Mouse (Mus musculus) NIH3T3 (cell line): ENCODE data around the gene Cdc42ep1.

Source experiments
- DNase-seq: peaks from one replicate; pipeline ENCODE4 v3.0.0-alpha.2; 2012; ENCODE audit warnings: low read depth

Gene Cdc42ep1

DNA sequence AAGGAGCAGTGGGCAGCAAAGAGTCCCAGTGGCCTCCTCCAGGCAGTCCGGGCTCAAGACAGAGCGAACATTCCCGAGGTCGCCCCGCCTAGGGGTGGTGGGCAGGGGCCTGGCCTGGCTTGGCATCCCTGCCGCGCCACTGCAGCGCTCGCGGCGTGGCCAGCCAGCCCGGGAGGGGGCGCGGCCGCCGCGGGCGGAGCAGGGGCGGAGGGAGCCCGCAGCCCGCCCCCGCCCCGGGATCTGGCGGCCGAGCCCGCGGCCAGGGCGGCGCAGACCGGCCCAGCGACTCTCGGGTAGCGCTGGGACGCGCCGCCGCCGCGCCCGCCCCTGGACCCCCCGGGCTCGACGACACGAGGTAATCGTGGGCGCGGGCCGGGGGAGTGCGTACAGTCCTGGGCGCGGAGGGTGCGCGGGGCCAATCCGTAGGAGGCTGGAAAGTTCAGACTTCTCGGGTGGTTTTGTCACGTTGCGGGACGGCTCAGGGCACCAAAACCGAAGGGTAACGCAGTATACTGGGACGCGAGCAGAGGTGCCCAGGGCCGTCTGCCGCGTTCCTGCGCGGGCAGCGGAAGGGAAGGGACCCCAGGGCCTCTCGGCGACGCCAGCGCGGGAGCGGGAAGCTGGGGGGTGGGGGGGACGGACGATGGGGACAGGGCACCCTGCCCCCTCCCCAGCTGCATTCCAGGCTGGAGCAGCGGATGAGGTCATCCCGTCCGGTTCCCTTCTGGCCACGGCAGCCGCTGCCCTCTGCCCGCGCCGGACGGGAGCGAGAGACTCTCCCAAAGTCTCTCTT is at the start of gene Cdc42ep1:
TSS of gene Cdc42ep1 (plus strand) at position 254 of the 793 bp plus-strand sequence.
- DNase-seq, result peak; percentile 86

DNA sequence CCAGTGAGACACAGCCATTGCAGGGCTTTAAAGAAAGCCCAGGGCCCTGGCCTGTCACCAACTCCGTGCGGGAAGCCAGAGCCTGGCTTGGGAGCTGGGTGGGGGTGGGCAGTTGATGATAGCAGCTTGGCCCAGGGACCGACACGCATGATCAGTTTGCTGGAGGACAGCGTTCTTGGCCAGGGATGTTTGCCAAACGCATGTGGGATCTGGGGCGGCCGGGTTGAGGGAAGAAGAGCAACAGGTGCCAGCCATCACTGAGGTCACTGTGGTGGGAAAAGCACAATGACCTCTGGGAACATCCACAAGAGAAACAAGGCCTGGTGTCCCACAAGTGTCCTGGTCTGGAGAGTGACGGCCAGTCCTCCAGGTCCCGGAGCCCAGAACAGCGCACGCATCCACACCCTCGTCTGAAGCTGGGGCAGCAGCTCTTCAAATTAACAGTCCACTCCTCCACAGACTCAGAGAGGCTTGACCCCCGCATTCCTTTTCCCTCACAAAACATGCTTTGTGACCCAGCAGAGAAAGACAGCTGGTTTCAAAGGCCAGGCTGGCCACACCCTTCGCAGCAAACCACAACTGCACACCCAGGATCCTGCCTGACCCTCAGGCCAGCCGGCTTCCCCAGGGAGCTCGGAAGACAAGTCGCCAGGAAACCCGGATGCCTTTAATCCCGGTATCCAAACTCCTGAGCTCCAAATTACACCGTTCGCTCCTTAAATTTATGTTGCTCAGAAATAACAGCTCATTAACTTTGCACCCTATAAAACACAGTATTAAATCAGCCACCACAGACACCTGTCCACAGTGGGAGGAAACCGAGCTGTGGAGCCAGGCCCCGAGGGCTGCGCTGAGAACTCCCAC is 46.0 kb upstream of the Cdc42ep1 start:
- DNase-seq, result peak; percentile 31

GRCm38 (mm10) chr15:78797060-78797329 is 45.4 kb upstream of the Cdc42ep1 start:
- DNase-seq, result no peak

GRCm38 (mm10) chr15:78799029-78799428 is 43.4 kb upstream of the Cdc42ep1 start:
- DNase-seq, result no peak

DNA sequence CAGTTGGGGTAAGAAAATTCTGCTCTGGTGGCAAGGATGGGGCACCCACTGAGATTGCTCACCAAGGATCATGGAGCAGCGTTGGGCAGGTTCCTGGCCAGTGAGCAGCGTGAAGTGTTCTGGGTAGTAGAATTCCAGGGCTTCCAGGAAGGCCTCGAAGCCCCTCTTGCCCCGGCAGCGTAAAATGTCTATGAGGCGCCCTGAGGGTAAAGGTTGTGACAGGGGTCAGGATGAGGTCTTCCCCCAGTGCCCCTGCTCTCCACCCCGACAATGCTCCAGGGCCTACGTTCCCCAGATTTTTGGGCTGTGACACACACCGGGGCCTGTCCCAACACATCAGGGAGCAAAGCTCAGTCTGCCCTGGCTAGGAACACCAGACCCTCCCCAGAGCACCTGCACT is 40.9 kb upstream of the Cdc42ep1 start:
- no peak for DNase-seq

DNA sequence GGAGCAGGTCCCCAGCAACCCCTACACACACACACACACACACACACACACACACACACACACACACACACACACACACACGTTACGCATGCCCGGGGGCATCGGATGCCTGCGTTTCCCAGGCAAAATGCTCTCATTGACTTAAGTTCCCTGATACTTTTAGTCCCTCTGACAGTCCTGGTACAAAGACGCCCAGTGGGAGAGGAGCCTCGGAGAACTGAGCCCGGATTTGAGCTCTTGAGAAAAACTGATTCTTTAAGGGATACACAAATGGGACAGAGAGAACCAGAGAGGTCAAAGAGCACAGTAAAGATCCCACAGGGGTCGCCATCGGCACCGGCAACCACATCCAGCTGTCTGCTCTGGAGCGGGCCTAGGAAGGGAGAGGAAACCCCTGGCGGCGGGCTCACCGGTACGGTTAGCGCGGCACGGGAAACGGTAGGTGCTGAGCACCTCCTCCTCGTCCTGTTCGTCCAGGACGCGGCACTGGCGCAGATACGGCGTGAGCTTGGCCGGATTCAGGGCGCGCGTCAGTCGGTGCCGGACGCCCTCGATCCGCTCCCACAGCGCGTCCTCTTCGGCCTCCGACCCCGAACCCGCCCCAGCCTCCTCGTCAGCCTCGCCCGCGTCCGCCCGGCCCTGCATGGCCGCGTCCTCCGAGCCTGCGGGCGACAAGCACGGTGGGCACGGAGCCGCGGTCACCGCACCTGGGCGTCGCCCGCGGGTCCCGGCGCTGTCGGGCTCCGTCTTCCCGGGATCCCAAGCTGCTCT is 40.3 kb upstream of the Cdc42ep1 start:
- DNase-seq, result no peak

- DNase-seq, result no peak
Observed at GRCm38 (mm10) chr15:78802776-78803391, 39.5 kb upstream of the Cdc42ep1 start, which contains the start of gene Card10. TSS of gene Card10 (minus strand) at chr15:78803042.

DNA sequence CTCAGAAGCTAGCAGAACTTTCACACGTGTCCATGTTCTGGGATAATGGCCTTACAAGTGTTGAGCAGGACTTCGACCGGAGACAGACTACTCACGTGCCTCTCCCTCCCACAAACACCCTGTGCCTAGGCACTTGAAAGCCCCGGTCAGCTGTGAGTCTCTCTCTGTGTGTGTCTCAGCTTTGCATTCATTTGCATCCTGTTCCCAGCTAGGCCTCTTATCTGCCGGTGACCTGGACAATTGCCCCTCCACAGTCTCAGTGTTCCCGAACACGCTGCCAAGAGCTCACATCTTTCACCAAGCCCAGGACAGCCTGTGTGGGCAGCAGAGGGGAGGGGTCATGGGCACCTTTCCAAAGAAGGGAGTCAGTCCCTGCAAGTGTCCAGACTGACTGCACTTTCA is 38.9 kb upstream of the Cdc42ep1 start:
- peak; percentile 55 for DNase-seq

GRCm38 (mm10) chr15:78804326-78804725 is 38.1 kb upstream of the Cdc42ep1 start:
- DNase-seq, result no peak

DNA sequence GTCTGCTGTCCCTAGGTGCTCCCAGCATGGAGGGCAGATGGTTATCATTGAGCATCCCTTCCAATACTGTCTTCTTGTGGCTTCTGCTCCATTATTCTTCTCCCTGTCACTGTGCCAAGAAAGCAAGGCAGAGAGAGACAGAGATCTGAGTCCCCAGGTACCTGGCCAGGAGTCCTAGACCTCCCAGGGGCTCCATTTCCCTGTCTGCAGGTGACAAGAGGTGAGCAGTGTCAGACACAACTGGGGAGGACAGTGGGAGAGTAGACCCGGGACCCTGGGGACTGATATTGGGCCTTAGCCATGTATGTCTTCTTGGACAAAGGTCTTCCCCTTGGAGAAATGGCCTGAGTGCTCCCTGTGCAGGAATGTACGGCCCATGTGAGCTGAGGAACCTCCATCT is 37.1 kb upstream of the Cdc42ep1 start:
- DNase-seq, result no peak

DNA sequence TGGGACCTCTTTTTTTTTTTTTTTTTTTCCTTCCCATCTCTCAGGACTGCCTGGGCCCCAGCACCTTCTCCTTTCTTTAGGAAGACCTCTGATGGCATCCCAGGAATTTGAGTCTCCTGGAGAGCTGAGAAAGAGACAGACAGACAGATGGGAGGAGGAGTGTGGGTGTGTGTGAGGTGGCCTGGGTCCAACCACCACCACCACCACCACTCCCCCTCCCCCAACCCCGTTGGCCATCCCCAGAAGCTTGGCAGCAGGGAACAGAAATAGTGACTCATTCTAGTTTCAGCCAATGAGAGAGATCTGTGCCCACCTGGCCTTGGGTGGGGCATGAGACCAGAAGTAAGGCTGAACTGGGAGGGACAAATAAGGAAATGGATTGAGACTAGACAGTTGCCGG is 35.8 kb upstream of the Cdc42ep1 start:
- DNase-seq, result peak; percentile 77

GRCm38 (mm10) chr15:78807141-78807540 is 35.3 kb upstream of the Cdc42ep1 start:
- DNase-seq, result peak; percentile 82

- DNase-seq, result no peak
Observed at GRCm38 (mm10) chr15:78808980-78809379, 33.4 kb upstream of the Cdc42ep1 start.

DNA sequence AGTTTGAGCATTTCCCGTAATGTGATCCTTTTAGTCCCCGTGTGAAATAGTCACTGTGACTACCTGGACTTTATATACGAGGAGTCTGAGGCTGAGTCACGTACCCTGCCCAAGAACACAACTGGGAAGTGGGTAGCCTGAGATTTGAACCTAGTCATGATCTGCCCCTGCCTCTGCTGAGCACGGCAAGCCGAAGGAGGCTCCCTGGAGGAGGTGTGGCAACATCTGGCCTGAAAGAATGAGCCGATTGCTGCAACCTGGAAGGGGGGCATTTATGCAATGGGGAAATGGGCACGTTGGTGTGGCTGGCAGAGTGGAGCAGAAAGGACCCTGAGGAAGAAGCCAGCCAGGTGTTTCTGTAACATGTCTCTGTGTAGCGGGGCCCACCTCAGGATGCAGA is 32.7 kb upstream of the Cdc42ep1 start:
- DNase-seq, result no peak

DNA sequence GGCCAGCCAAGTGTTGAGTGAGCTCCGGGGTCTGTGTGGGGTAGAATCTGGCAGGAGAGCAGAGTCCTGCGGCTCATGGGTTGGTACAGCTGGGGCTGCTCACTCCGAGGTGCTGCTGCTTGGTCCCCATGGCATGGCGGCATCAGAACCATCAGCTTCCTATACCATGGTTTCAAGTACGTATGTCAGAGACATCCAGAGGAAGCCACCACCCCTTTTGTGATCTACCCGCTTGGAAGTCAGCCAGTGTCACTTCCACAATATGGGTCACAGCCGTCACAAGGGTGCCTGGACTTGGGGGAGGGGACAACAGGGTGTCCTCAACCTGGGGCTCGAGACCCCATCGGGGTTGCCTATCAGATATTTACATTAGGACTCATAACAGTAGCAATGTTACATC is 32.3 kb upstream of the Cdc42ep1 start:
- no peak for DNase-seq

DNA sequence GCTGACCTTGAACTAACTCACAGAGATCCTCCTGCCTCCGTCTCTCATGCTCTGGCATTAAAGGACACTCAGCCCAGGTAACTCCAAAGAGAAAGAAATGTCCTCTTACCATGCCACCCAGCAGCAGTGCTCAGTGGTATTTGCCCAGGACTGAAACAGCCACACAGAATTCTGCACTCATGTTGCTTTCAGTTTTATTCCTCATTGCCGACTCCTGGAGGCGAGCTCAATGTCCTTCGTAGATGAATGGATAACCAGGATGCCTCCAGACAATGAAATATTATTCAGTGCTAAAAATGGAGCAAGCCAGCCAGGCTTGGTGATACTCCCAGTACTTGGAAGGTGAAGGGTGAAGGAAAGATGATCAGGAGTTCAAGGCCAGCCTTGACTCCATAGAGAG is 28.8 kb upstream of the Cdc42ep1 start:
- no peak for DNase-seq

DNA sequence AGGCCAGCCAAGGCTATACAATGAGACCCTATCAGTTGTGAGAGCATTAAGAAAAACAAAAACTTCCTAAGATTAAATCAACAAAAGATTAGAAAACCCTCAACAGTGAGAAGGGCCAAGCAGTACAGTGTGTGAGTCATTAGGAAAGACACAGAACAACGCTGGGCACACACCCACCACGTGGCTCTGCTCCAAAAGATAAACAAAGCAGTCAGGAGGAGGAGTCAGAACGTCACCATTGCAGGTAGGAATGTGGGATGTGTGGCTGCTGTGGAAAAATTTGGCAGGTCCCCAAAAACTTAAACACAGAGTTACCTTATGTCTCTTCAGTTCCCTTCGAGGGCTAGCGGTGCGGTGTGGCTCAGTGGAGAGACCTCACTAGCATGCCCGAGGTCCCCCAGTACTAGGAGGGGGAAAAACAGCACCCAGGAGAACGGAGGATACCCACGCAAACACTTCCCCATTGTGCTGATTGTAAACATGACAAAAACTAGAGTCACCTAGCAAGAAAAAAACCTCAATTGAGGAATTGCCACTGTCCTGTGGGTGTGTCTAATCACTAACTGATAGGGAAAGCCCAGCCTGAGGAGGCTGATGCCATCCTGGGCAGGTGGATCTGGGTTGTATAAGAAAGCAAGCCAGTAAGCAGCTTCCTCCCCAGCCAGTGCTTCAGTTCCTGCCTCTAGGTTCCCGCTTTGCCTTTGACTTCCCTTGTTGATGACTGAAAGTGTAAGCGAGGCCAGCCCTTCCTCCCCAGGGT is 26.9 kb upstream of the Cdc42ep1 start:
- DNase-seq, result peak; percentile 71

DNA sequence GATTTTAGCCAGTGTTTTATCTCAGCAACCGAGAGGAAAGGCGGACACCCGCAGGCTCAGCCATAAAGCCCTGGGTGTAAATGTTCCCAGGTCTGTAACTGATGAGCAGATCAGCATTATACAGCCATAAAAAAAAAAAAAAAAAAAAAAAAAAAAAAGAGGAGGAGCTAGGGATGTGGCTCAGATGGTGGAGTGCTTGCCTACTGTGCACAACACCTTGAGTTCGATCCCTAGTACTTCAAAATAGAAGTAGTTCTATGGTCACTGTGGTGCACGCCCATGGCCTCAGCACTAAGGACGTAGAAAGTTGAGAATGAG is 26.4 kb upstream of the Cdc42ep1 start:
- no peak for DNase-seq

- DNase-seq, result peak; percentile 93
Observed at GRCm38 (mm10) chr15:78826213-78827204, 15.9 kb upstream of the Cdc42ep1 start.

DNA sequence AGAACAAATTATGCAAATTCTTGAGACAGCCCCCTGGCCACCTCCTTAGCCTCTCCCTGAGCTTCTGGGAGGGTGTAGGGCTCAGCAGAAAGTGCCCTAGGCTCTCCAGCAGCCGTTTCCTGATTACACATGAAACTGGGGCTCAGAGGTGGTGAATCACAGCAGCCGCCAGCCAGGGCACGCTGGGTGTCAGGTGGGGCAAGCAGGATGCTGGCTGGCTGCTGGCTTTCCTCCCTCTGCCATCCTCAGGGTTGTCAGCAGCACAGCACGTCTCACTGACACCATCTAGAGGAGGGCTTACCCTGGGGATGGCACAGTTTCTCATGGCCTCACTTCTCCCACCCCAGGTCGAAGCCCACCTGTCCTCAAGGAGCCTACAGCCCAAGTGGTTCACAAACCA is 14.1 kb upstream of the Cdc42ep1 start:
- peak; percentile 66 for DNase-seq
